Mouse (Mus musculus): ENCODE data around the gene Tac4. TPM values are rescaled to one million over a fixed set of nuclear protein-coding genes. Genes with fewer than 3 reads are reported as not detected.

The Tac4 gene
- polyA plus RNA-seq (2014; fragmentation: Illumina TruSeq; extraction: RNeasy Lipid Tissue Mini Kit (QIAGEN cat#74804); ENCODE audit: low read depth, low replicate concordance), result 0.25 TPM

GRCm38 (mm10) chr11:95261178-95261751 lies at the start of gene Tac4:
Tac4 (plus strand) TSS chr11:95261529.

DNA sequence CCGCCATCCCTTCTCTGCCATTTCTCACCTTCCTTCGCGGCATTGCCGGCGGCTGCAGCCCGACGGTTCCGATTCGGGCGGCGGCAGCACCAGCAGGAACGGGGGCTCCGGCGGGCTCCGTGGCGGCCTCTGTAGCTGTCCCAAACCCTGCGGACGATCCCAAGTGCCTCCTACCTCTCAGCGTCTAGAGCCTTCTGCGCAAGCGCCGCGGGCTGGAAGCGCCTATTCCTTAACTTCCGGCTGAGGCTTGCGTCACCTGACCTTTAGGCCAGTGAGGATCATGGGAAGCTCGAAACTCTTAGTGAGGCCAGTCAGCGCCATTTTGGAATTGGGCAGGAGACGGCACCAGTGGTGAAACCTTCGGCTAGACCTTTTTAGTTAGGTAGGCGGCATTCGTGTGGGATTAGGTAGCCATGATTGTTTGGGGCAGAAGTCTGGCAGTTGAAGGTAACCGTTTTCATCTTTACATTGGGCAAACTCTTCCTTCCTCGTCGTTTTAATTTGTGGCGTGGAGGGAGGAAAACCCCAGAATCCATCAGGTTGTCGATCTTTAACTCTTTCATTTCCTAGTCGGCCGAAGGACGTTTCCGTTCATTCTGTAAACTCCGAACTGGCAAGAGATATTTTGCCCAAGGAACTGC lies 48.8 kb downstream of the Tac4 start, which contains the start of gene Kat7:
Kat7 (minus strand) TSS at position 240 of the 641 bp plus-strand sequence.

Other genes starting within 250 kb of the Tac4 start
- 124 TPM for gene Pdk2, start 220.2 kb upstream of the Tac4 start, polyA plus RNA-seq (2014; fragmentation: Illumina TruSeq; extraction: RNeasy Lipid Tissue Mini Kit (QIAGEN cat#74804); ENCODE audit: low read depth, low replicate concordance)
- gene Itga3, start 184.7 kb upstream of the Tac4 start, polyA plus RNA-seq (2014; fragmentation: Illumina TruSeq; extraction: RNeasy Lipid Tissue Mini Kit (QIAGEN cat#74804); ENCODE audit: low read depth, low replicate concordance), result 25.1 TPM
- 0.37 TPM for gene Dlx3, start 141.4 kb upstream of the Tac4 start, polyA plus RNA-seq (2014; fragmentation: Illumina TruSeq; extraction: RNeasy Lipid Tissue Mini Kit (QIAGEN cat#74804); ENCODE audit: low read depth, low replicate concordance)
- gene Dlx4, start 115.3 kb upstream of the Tac4 start, polyA plus RNA-seq (2014; fragmentation: Illumina TruSeq; extraction: RNeasy Lipid Tissue Mini Kit (QIAGEN cat#74804); ENCODE audit: low read depth, low replicate concordance), result 0.15 TPM
- 37.0 TPM for gene Kat7, start 48.7 kb downstream of the Tac4 start, polyA plus RNA-seq (2014; fragmentation: Illumina TruSeq; extraction: RNeasy Lipid Tissue Mini Kit (QIAGEN cat#74804); ENCODE audit: low read depth, low replicate concordance)
- gene Fam117a, start 75.5 kb downstream of the Tac4 start, polyA plus RNA-seq (2014; fragmentation: Illumina TruSeq; extraction: RNeasy Lipid Tissue Mini Kit (QIAGEN cat#74804); ENCODE audit: low read depth, low replicate concordance), result 23.2 TPM
- 99.0 TPM for gene Slc35b1, start 123.2 kb downstream of the Tac4 start, polyA plus RNA-seq (2014; fragmentation: Illumina TruSeq; extraction: RNeasy Lipid Tissue Mini Kit (QIAGEN cat#74804); ENCODE audit: low read depth, low replicate concordance)
- gene Spop, start 152.6 kb downstream of the Tac4 start, polyA plus RNA-seq (2014; fragmentation: Illumina TruSeq; extraction: RNeasy Lipid Tissue Mini Kit (QIAGEN cat#74804); ENCODE audit: low read depth, low replicate concordance), result 81.5 TPM

Data from adipose tissue, adult 10 weeks (tissue).